Mouse (Mus musculus) T-helper 2 cell (primary cell): ENCODE data around the gene Dglucy.

ENCODE experiments used
- in situ Hi-C: fragments of 300-600 bp; cut with MboI, MseI; formaldehyde crosslinking; loops from one replicate; pipeline ENCODE4 v1.15.1; 2025; ENCODE audit warnings: high pct_unique_total_duplicates

The Dglucy gene

DNA sequence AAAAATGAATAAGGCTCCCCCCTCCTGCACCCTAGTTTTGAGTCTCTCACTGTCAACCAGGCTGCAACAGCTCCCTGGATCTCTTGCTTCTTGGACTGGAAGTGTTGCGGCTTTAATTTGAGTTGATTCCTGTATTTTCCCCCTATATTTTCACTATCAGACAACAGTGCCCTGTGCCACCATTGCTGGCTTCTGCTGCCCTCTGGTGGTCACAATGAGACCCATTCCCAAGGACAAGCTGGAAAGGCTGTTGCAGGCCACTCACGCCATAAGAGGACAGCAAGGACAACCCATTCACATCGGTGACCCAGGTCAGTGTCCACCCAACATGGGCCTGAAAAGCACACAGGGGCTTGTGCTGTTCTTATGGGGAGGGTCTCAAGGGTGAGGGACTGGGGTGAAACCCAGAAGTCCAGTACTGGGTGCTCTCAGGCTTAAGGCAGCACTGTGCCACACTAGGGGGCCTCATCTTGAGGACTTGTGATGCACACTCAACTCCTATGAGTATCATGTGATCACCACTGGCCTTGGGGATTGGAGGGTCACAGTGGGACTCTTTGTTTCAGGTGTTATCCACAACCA, 62.4 kb downstream of the Dglucy start:
- in situ Hi-C loops: loop anchor here (5.0 to 10.0 kb wide), 2 partner anchors 234 to 267 kb away; no protein-coding TSS in a partner anchor

DNA sequence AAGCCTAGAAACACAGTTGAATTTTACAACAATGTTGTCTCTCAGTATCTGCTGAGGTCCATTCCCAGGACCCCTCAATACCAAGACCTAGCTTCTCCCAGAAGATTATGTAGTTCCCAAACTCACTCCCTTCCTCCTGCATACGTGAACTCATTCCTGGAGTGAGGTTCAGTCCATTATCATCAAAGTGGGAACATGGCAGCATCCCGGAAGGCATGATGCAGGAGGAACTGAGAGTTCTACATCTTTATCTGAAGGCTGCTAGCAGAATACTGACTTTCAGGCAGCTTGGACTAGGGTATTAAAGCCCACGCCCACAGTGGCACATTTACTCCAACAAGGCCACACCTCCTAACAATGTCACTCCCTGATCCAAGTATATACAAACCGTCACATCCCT, 64.3 kb downstream of the Dglucy start:
- in situ Hi-C loops: loop anchor here (5.0 to 10.0 kb wide), 2 partner anchors 236 to 268 kb away; no protein-coding TSS in a partner anchor

- in situ Hi-C loops: loop anchor here (5.0 to 10.0 kb wide), 2 partner anchors 237 to 270 kb away; no protein-coding TSS in a partner anchor
Measured at GRCm38 (mm10) chr12:100844546-100844945, 65.7 kb downstream of the Dglucy start.

GRCm38 (mm10) chr12:100845829-100846228, 67.0 kb downstream of the Dglucy start:
- in situ Hi-C loops: loop anchor here (10.0 kb wide), 1 partner anchor 271 kb away; no protein-coding TSS in a partner anchor

GRCm38 (mm10) chr12:100846566-100846965, 67.7 kb downstream of the Dglucy start:
- in situ Hi-C loops: loop anchor here (10.0 kb wide), 1 partner anchor 272 kb away; no protein-coding TSS in a partner anchor

- in situ Hi-C loops: loop anchor here (10.0 kb wide), 1 partner anchor 273 kb away; no protein-coding TSS in a partner anchor
Measured at GRCm38 (mm10) chr12:100847437-100848080, 68.7 kb downstream of the Dglucy start.

GRCm38 (mm10) chr12:100849421-100850138, 70.7 kb downstream of the Dglucy start:
- in situ Hi-C loops: loop anchor here (5.0 to 10.0 kb wide), 2 partner anchors 63 to 275 kb away; no protein-coding TSS in a partner anchor

- in situ Hi-C loops: loop anchor here (5.0 kb wide), 1 partner anchor 60 kb away; no protein-coding TSS in a partner anchor
Measured at GRCm38 (mm10) chr12:100852370-100852769, 73.5 kb downstream of the Dglucy start.

- in situ Hi-C loops: no loop called here
Measured at GRCm38 (mm10) chr12:100856337-100856736, 77.5 kb downstream of the Dglucy start.

DNA sequence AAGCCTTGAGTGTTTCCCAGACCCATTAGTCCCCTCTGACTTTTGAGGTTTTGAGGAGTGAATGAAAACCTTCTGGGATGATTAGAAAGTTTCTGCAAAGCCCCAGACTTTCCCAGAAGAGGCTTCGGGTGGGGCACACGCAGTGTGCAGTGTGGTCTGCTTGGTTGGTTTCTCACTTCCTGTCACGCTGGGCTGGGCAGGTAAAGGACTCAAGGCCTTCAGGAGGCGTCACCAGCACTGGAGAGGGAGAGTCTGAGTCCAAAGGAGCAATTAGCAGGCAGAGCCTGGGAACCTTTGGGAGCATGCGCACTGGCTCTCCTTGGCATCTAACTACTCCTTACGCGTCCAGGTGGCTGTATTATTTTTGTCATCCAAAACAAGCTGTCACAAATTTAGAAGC, 78.9 kb downstream of the Dglucy start:
- in situ Hi-C loops: no loop called here

DNA sequence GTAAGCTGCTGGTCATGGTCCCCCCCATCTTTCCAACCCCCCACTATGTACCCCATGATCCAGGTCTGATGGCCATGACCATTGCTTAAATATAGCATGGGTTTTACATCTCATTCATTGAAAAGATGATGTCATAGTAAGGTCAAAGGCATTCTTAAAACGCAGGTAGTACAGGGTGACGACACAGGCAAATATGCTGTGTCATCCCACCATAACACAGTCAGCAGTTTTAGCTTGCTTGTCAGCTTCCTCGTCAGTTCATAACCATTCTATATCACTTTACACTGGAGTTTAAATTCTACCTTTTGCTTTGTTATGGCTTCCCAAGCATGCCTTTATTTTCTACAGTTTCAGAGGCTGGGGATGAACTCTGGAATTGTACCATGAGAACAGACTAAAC, 83.4 kb downstream of the Dglucy start:
- in situ Hi-C loops: no loop called here

- in situ Hi-C loops: no loop called here
Measured at GRCm38 (mm10) chr12:100862856-100863446, 84.1 kb downstream of the Dglucy start.

GRCm38 (mm10) chr12:100865072-100865471, 86.2 kb downstream of the Dglucy start:
- in situ Hi-C loops: no loop called here

DNA sequence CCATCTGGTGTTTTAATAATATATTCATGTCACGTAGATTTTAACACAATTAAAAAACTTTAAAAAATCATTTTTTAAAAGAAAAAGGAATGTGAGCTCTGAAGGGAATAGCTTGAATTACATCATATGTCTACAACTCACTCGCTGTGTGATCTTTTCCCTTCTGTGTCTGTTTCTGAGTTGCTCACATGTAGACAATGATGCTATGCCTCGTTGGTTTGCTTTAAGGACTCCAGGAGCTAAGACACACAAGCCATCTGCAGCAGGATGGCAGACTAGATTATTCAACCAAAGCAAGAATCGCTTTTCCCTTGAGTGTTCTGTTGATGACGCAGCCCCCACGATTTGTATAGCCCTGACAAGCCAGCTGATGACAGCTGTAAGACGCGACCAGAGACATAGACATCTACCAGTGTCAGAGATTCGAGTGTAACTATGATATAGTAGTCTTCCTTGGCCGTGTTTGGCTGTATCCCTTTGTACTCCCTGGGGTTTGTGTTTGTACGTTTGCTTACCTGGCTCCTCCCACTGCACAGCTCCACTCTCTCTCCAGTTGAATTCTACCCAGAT, 86.7 kb downstream of the Dglucy start:
- in situ Hi-C loops: no loop called here

GRCm38 (mm10) chr12:100867097-100867496, 88.2 kb downstream of the Dglucy start:
- in situ Hi-C loops: no loop called here

DNA sequence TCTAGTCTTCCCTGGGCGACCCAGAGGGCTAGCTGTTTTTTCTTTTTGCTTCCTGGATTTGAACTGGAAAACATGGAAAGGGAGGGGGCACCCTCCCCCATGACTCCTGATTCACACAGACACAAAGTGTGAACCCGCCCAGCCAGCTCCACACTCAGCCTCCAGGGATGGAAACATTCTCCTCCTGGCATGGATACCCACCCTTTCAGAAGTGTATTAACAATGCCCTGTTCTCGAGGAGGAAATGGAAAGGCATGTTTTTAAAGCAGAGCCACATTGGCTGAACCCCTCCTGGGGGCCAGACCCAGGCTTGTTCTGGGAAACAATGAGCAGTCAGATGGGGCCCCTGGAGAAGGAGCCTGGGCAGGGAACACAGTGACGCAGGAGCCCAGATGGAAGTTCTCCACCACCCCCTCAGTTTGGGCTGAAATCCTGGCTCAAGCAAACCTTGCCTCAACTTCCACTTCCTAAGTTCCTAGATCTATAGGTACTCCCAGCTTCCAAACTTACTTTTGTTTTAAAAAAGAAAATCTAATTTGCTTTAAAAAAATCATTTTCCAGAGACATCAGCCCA, 89.3 kb downstream of the Dglucy start:
- in situ Hi-C loops: no loop called here

GRCm38 (mm10) chr12:100871234-100871633, 92.4 kb downstream of the Dglucy start:
- in situ Hi-C loops: no loop called here

DNA sequence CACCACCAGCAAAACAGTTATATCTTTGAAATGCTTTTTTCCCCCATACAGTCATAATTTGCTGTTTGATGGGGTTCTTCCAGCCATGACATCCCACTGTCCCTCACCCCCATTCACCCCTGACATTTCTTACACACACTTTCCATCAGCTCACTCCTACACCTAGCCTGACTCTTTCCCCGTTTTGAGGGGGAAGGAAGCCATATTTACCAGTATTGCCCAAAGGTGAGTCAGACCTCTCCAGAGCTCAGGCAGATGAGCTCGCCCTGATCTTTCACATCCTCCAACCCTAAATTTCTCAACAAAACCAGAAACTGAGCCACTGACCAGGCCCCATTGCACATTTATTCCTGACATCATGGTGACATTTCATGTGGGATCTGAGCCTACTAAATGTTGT, 93.0 kb downstream of the Dglucy start:
- in situ Hi-C loops: no loop called here

GRCm38 (mm10) chr12:100873612-100874011, 94.8 kb downstream of the Dglucy start:
- in situ Hi-C loops: no loop called here

GRCm38 (mm10) chr12:100875553-100875952, 96.7 kb downstream of the Dglucy start:
- in situ Hi-C loops: loop anchor here (25.0 kb wide), 1 partner anchor 1012 kb away; no protein-coding TSS in a partner anchor

DNA sequence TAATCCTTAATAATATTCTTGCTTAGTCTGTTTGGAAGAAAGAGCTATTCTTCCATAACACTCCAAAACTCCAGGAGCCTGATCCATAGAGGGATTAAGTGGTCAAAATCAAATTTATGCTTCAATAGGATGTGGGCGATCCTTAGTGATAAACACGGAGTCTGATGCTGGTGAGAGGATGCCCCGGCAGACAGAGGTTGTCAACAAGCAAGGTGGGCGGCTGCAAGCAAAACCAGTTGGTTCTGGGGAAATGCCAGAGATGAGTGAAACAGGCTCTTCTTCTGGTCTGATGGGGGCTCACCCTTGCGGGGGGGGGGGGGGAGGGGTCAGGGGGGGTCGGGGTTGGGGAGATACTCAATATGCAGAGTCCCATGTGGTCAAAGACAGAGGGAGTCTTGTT, 97.1 kb downstream of the Dglucy start:
- in situ Hi-C loops: loop anchor here (25.0 kb wide), 1 partner anchor 1011 kb away; no protein-coding TSS in a partner anchor
